Mouse (Mus musculus) heart, embryonic 12.5 days (tissue): Measurements from ENCODE around the gene Krtap14. TPM values are rescaled to one million over a fixed set of nuclear protein-coding genes. Genes with fewer than 3 reads are reported as not detected.

Source experiments
- ATAC-seq: fragments of 200-750 bp; cut with Nextera tagmentation; 2 replicates; pipeline ENCODE4 v1.8.0; 2017; ENCODE audit warnings: moderate TSS enrichment, moderate library complexity; ENCODE audit not compliant: insufficient number of reproducible peaks, low FRiP score
- H3K27ac ChIP-seq: fragments of 300-500 bp; sonication (generic); 2 replicates; pipeline ENCODE4 v1.5.1; 2016; ENCODE audit warnings: mild to moderate bottlenecking, moderate library complexity; ENCODE audit not compliant: poor library complexity, severe bottlenecking
- H3K27me3 ChIP-seq: fragments of 300-500 bp; sonication (generic); replicated peaks from 2 replicates; pipeline ENCODE4 v1.6.1; 2016; ENCODE audit warnings: mild to moderate bottlenecking, moderate library complexity
- H3K36me3 ChIP-seq: fragments of 300-500 bp; sonication (generic); 2 replicates; pipeline ENCODE4 v1.6.1; 2016; ENCODE audit warnings: mild to moderate bottlenecking, moderate library complexity
- H3K4me1 ChIP-seq: fragments of 300-500 bp; sonication (generic); replicated peaks from 2 replicates; pipeline ENCODE4 v1.6.1; 2016; ENCODE audit warnings: mild to moderate bottlenecking
- H3K4me2 ChIP-seq: fragments of 300-500 bp; sonication (generic); 2 replicates; pipeline ENCODE4 v1.6.1; 2016; ENCODE audit warnings: mild to moderate bottlenecking, moderate library complexity
- H3K4me3 ChIP-seq: fragments of 300-500 bp; sonication (generic); 2 replicates; pipeline ENCODE4 v1.5.1; 2016; ENCODE audit warnings: mild to moderate bottlenecking
- H3K9ac ChIP-seq: fragments of 300-500 bp; sonication (generic); 2 replicates; pipeline ENCODE4 v1.6.1; 2016; ENCODE audit warnings: mild to moderate bottlenecking, moderate library complexity
- H3K9me3 ChIP-seq: fragments of 300-500 bp; sonication (generic); replicated peaks from 2 replicates; pipeline ENCODE4 v1.6.1; 2016; ENCODE audit warnings: mild to moderate bottlenecking, moderate library complexity
- WGBS: fragments of 180-500 bp; shearing (Covaris S2); methylation state at CpG from one replicate; pipeline ENCODE4 v1.1.7; 2016; 5-methylcytosine and 5-hydroxymethylcytosine counted together
- polyA plus RNA-seq: library from polyadenylated mRNA; unstranded; fragments of >200 nt; fragmentation: Nextera tagmentation; extraction: Ambion mirVana; gene quantifications from 2 replicates; pipeline ENCODE4 v1.2.1, GENCODE M21; 2016

Gene Krtap14
- not detected in 2 replicates for polyA plus RNA-seq

DNA sequence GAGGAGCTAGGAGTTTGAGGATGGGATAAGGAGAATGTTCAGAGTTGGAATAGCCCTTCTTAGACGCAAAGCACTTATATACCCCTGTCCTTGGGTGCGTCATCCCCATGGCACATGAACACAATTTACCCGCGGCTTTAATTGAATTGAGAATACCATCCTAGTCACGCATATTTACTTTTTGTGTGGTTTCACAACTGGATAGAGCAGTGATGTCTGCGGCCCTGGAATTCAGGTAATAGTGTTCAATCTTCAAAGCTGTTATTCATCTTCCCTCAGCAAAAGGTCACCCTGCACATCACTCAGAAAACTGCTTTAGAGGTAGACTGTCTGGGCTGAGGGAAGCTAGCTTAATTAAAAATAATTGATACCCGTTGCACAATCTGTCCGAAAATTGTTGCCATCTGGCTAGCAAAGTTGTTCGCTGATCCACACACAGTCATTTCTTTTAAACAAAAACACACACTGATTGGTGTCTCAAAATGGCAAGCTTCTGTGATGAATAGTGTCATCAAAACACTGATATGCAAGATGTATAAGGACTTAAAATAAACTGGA lies at the start of gene Krtap14:
Gene Krtap14, minus strand, starts transcription at position 51 of the 558 bp plus-strand sequence.
- Histone ChIP-seq H3K4me1 (no peaks in the 10 kb centered on the region), H3K36me3 (no peaks in the 10 kb centered on the region), H3K4me3 (no peak within 1 kb of the TSS), H3K27ac (no peak within 1 kb of the TSS), H3K9ac (no peak within 1 kb of the TSS), H3K9me3 (no peaks in the 10 kb centered on the region), H3K27me3 (no peaks in the 10 kb centered on the region), H3K4me2 (no peak within 1 kb of the TSS)
- ATAC-seq = no peak
- WGBS = 84% methylated on average over 9 of the region's 9 CpGs

DNA sequence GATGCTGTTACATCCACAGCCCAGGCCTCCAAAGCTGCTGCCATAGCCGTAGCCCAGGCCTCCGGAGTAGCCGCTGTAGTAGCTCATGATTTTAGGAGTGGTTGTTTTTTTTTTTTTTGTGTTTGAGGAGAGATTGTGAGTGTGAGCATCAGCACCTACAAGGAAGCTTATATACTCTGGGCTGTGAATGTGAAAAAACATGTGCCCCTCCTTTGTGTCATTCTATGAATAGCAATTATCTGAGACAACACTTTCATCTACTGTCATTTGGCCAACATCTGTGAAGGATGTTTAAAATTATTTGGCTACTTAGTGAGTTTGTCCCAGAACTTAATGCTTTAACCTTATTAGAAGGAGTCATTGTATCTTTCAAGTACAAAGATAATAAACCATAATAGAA lies 48.2 kb upstream of the Krtap14 start, which contains the start of gene Krtap19-2:
Gene Krtap19-2, minus strand, starts transcription at position 101 of the 400 bp plus-strand sequence.
- no peaks in the 10 kb centered on the region for H3K27me3 ChIP-seq
- no peak within 1 kb of the TSS for H3K4me3 ChIP-seq
- no peaks in the 10 kb centered on the region for H3K36me3 ChIP-seq
- WGBS = 87% methylated on average over 3 of the region's 3 CpGs
- H3K4me1 ChIP-seq = no peaks in the 10 kb centered on the region
- H3K9ac ChIP-seq = no peak within 1 kb of the TSS
- H3K4me2 ChIP-seq = no peak within 1 kb of the TSS
- ATAC-seq = no peak
- H3K9me3 ChIP-seq = no peaks in the 10 kb centered on the region
- H3K27ac ChIP-seq = no peak within 1 kb of the TSS

DNA sequence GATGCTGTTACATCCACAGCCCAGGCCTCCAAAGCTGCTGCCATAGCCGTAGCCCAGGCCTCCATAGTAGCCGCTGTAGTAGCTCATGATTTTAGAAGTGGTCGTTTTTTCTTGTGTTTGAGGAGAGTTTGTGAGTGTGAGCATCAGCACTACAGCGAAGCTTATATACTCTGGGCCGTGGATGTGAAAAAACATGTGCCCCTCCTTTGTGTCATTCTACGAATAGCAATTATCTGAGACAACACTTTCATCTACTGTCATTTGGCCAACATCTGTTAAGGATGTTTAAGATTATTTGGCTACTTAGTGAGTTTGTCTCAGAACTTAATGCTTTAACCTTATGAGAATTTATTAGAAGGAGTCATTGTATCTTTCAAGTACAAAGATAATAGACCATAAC lies 43.4 kb upstream of the Krtap14 start, which contains the start of gene Krtap19-1:
Gene Krtap19-1, minus strand, starts transcription at position 101 of the 400 bp plus-strand sequence.
- Histone ChIP-seq H3K4me1 (no peaks in the 10 kb centered on the region), H3K9ac (no peak within 1 kb of the TSS), H3K4me2 (no peak within 1 kb of the TSS), H3K27me3 (no peaks in the 10 kb centered on the region), H3K9me3 (no peaks in the 10 kb centered on the region), H3K4me3 (no peak within 1 kb of the TSS), H3K27ac (no peak within 1 kb of the TSS), H3K36me3 (no peaks in the 10 kb centered on the region)
- no peak for ATAC-seq
- 80% methylated on average over 6 of the region's 6 CpGs for WGBS

DNA sequence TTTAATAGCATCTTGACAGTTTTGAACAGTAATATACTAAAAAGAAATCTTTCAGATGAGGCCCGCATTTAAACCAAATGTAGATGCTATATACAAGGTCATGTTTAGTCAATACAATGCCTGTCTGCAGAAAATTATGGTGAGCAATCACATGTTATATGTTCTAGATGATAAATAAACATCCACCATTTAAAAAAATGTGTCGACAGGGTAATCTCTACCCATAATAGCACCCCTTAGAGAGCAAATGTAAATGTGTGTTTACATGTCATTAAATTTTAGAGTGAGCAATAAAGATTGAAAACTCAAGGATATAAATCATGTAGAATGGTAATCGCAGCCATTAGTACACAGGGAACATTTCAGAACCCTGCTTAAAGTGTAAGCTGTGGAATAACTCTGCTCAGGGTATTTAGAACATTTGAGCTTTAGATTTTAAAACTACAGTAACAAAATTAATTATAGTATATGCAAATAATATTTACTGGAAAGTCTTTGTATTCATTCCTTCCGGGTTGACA lies 39.0 kb upstream of the Krtap14 start:
- no peak for ATAC-seq
- WGBS = 74% methylated on average over 4 of the region's 4 CpGs
- no peaks in the 10 kb centered on the region for H3K9me3 ChIP-seq

DNA sequence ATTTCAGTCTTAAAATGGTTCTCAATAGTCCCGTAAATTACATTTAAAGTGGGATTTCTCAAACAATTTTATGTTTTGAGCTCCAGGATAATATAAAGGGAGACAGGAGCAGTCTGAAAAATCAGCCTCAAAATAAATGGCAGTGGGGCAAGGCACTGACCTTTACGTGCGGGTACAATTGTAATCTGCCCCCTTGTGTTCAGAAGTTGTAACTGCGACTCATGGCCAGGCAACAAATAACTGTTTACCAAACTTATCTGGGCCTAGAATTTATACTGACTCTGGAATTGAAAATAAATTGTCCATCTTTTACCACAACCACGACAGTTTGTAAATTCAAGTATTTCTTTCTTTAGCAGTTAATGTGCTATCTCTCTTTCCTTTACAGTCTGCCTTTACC lies 25.5 kb upstream of the Krtap14 start:
- no peaks in the 10 kb centered on the region for H3K27me3 ChIP-seq
- 11% methylated on average over 5 of the region's 5 CpGs for WGBS
- H3K4me2 ChIP-seq = no peak overlapping the region
- no peak overlapping the region for H3K27ac ChIP-seq
- H3K4me3 ChIP-seq = no peak overlapping the region
- no peak overlapping the region for H3K9ac ChIP-seq
- H3K36me3 ChIP-seq = no peaks in the 10 kb centered on the region
- ATAC-seq = no peak
- no peaks in the 10 kb centered on the region for H3K4me1 ChIP-seq
- no peaks in the 10 kb centered on the region for H3K9me3 ChIP-seq

More for the DNA sequence above, 39.0 kb upstream of the Krtap14 start:
- no peak overlapping the region for H3K9ac ChIP-seq
- no peak overlapping the region for H3K27ac ChIP-seq
- no peak overlapping the region for H3K4me2 ChIP-seq
- no peaks in the 10 kb centered on the region for H3K4me1 ChIP-seq
- H3K36me3 ChIP-seq = no peaks in the 10 kb centered on the region
- H3K4me3 ChIP-seq = no peak overlapping the region
- H3K27me3 ChIP-seq = no peaks in the 10 kb centered on the region

DNA sequence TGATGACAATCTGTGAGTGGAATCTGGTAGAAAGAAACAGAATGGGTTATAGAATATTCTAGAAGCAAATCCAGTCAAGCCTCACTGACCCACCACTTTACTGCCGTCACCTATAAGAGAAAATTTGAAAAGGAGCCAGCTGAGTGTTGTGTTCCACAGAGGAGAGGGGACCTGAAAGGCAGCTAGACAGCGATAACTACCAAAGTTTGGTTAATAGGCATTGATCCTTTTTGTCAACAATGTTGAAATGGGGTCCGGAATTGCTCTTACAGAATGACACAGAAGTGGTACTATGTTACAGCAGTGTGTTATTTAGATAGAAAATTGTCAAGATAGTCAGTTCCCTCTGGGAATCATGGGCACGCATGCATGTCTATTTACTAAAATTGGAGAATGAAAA lies 22.6 kb upstream of the Krtap14 start:
- H3K9me3 ChIP-seq = no peaks in the 10 kb centered on the region
- no peak for ATAC-seq
- H3K9ac ChIP-seq = no peak overlapping the region
- H3K4me2 ChIP-seq = no peak overlapping the region
- WGBS = 77% methylated on average over 4 of the region's 4 CpGs
- H3K36me3 ChIP-seq = no peaks in the 10 kb centered on the region
- H3K27me3 ChIP-seq = no peaks in the 10 kb centered on the region
- no peak overlapping the region for H3K27ac ChIP-seq
- no peaks in the 10 kb centered on the region for H3K4me1 ChIP-seq
- no peak overlapping the region for H3K4me3 ChIP-seq

DNA sequence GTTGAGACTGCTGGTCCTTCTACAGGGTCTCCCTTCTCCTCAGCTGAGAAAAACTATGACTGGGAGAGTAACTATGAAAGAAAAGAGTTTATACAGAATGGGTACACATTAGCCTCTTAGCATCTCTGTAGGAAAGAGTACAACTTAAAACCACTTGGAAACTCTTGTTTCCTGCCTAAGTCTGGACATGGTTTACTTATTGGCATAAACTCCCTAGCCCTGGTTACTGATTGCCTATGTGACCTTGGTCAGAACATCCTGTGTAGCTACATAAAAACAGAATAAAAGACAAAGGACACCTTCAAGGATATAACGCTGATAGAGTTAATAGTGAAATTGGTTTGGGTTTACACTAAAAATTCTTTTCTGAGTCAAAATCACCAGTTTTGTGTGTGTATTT lies 21.4 kb upstream of the Krtap14 start:
- no peaks in the 10 kb centered on the region for H3K4me1 ChIP-seq
- ATAC-seq = no peak
- H3K36me3 ChIP-seq = no peaks in the 10 kb centered on the region
- H3K4me3 ChIP-seq = no peak overlapping the region
- WGBS = 86% methylated on average over 1 of the region's 1 CpGs
- no peak overlapping the region for H3K27ac ChIP-seq
- no peaks in the 10 kb centered on the region for H3K27me3 ChIP-seq
- no peaks in the 10 kb centered on the region for H3K9me3 ChIP-seq
- H3K9ac ChIP-seq = no peak overlapping the region
- no peak overlapping the region for H3K4me2 ChIP-seq

DNA sequence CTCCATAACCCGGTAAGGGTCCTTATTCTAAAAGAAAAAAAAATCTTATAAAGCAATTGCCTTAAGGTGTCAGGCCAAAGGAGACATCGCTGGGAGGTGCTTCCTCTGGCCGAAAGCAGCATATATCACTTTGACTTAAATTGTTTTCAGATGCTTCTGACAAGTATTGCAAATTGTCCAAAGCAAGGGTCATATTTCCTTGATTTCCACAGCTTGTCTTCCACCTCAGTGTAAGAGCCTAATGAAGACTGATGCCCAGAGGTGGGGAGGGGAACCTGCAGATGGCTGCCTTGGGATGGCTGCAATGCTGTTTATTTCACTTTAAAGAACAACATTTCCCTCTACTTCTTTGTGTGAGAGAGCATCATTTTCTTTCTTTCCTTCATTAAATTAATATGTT lies 1.0 kb upstream of the Krtap14 start:
- WGBS = 74% methylated on average over 3 of the region's 3 CpGs
- Histone ChIP-seq H3K4me1 (no peaks in the 10 kb centered on the region), H3K4me3 (no peak overlapping the region), H3K9me3 (no peaks in the 10 kb centered on the region), H3K36me3 (no peaks in the 10 kb centered on the region), H3K9ac (no peak overlapping the region), H3K27me3 (no peaks in the 10 kb centered on the region), H3K4me2 (no peak overlapping the region), H3K27ac (no peak overlapping the region)
- no peak for ATAC-seq

DNA sequence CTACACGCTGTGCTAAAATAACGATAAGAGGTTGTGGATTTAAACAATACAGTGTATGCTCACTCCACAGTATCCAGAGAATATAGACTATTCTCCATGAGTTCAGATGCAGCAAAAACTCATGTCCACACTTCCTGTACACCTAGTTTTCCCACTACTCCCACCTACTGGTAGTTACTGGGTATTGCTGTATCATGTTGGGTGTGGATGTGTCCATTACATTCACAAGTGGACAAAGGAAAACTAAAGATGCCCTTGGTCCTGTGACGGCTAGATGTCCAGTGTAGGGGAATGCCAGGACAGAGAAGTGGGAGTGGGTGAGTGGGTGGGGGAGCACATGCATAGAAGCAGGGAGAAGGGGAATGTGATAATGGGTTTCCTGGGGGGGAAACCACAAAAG lies 2.2 kb downstream of the Krtap14 start:
- no peak for ATAC-seq
- H3K4me1 ChIP-seq = no peaks in the 10 kb centered on the region
- WGBS = 71% methylated on average over 3 of the region's 3 CpGs
- H3K27me3 ChIP-seq = no peaks in the 10 kb centered on the region
- H3K9me3 ChIP-seq = no peaks in the 10 kb centered on the region
- H3K36me3 ChIP-seq = no peaks in the 10 kb centered on the region
- no peak overlapping the region for H3K4me2 ChIP-seq
- H3K4me3 ChIP-seq = no peak overlapping the region
- no peak overlapping the region for H3K27ac ChIP-seq
- no peak overlapping the region for H3K9ac ChIP-seq

DNA sequence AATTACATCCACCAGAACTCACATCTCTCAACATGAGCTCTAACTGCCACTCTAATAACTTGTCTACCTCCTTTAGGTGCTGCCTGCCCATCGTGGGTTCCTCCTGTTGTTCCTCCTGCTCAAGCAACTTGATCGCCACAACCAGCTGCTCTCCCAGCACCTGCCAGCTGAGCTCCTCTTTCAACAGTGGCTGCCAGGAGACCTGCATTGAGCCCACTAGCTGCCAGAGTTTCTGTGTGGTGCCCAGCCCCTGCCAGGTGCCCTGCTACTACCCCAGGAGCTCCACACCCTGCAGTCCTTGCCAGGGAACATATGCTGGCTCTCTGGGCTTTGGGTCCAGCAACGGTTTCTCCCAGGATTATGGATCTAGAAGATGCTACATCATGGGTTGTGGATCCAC lies 5.9 kb downstream of the Krtap14 start, which contains the start of gene Krtap15:
Gene Krtap15, plus strand, starts transcription at position 150 of the 400 bp plus-strand sequence.
- no peak within 1 kb of the TSS for H3K4me2 ChIP-seq

DNA sequence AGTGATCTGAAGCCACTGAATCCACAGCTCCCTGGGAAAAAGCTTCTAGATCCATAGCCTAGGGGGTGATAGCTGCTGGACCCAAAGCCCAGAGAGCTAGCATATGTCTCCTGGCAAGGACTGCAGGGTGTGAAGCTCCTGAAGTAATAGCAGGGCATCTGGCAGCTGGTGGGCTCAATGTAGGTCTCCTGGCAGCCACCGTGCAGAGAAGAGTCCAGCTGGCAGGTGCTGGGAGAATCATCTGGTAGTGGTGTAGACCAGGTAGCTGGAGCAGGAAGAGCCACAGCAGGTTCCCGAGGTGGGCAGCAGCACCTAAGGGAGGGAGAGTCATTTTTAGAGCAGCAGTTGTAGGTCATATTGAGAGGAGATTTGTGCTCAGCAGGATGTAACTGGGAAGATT lies 14.1 kb downstream of the Krtap14 start, which contains the start of gene Gm20741:
Gene Gm20741, minus strand, starts transcription at position 394 of the 400 bp plus-strand sequence.
- Histone ChIP-seq H3K27ac (no peak within 1 kb of the TSS), H3K27me3 (no peaks in the 10 kb centered on the region), H3K9ac (no peak within 1 kb of the TSS), H3K36me3 (no peaks in the 10 kb centered on the region), H3K4me2 (no peak within 1 kb of the TSS), H3K4me1 (no peaks in the 10 kb centered on the region), H3K9me3 (no peaks in the 10 kb centered on the region), H3K4me3 (no peak within 1 kb of the TSS)
- no peak for ATAC-seq
- WGBS = 70% methylated on average over 2 of the region's 2 CpGs

More for the DNA sequence above, 5.9 kb downstream of the Krtap14 start, which contains the start of gene Krtap15:
- no peak within 1 kb of the TSS for H3K27ac ChIP-seq
- 71% methylated on average over 3 of the region's 3 CpGs for WGBS
- no peak for ATAC-seq
- no peak within 1 kb of the TSS for H3K4me3 ChIP-seq
- H3K4me1 ChIP-seq = no peaks in the 10 kb centered on the region
- H3K9ac ChIP-seq = no peak within 1 kb of the TSS
- H3K36me3 ChIP-seq = no peaks in the 10 kb centered on the region
- no peaks in the 10 kb centered on the region for H3K27me3 ChIP-seq
- no peaks in the 10 kb centered on the region for H3K9me3 ChIP-seq

DNA sequence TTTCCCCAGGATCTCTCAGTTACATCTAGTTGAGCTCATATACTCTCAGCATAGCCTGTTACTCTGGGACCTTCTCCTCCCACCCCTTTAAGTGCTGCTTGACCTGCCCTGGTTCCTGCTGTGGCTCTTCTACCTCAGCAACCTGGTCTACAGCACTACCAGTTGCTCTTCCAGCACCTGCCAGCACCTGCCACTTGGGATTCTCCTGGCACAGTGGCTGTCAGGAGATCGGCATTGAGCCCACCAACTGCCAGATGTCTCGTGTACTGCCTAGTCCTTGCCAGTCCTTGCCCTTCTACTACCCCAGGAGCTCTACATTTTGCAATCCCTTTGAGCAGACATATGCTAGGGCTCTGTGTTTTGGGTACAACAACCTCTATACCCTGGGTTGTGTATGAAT lies 39.2 kb downstream of the Krtap14 start:
- no peaks in the 10 kb centered on the region for H3K36me3 ChIP-seq
- no peak overlapping the region for H3K9ac ChIP-seq
- H3K27me3 ChIP-seq = no peaks in the 10 kb centered on the region
- H3K4me1 ChIP-seq = no peaks in the 10 kb centered on the region
- H3K4me2 ChIP-seq = no peak overlapping the region
- no peaks in the 10 kb centered on the region for H3K9me3 ChIP-seq
- no peak for ATAC-seq
- 67% methylated on average over 2 of the region's 2 CpGs for WGBS
- H3K27ac ChIP-seq = no peak overlapping the region
- no peak overlapping the region for H3K4me3 ChIP-seq
